Mouse (Mus musculus): ENCODE measurements around the gene Egflam.
A peak's percentile ranks its signal among the peaks of the same experiment; 100 is the strongest.

The Egflam gene

DNA sequence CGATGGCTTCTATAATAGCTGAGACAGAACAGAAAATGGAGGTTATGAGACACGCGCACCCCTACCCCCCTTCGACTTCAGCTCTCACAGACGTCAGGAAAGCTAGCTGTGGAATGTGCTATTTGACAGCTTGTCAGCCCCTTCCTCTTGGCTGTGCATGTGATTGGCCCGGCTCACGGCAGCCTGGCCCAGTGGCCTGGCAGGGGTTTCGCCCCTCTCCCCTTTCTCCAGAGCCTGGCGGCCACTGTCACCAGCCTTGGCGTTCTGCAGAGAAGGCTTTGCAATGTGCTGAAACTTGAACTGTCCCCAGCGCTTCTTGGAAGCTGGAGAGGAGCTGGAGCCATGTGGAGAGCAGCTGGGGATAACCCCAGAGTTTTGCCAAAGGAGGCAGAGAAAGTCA, 175.4 kb downstream of the Egflam start:
- no peak for DNase-seq (ENCODE audit: low spot score in 2 of 2)

GRCm38 (mm10) chr15:7217273-7217598, 181.0 kb downstream of the Egflam start:
- DNase-seq (ENCODE audit: low spot score in 2 of 2) = no peak

- DNase-seq (ENCODE audit: low spot score in 2 of 2) = no peak
These were observed 181.5 kb downstream of the Egflam start for GRCm38 (mm10) chr15:7216581-7217272.

DNA sequence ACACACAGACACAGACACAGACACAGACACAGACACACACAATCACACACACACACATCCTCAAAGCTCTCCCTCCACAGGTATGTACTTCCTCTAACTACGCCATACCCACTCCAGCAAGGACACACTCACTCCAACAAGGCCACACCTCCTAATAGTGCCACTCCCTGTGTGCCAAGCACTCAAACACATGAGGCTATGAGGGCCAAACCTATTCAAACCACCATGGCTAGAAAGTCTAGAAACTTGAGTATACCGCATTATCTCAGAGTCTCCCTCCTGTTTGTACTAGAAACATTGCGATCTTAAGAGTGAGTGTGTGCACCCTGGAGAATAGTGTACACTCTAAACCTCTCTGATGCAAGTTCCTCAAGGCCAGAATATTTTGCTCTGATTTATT, 182.3 kb downstream of the Egflam start:
- no peak for DNase-seq (ENCODE audit: low spot score in 2 of 2)

DNA sequence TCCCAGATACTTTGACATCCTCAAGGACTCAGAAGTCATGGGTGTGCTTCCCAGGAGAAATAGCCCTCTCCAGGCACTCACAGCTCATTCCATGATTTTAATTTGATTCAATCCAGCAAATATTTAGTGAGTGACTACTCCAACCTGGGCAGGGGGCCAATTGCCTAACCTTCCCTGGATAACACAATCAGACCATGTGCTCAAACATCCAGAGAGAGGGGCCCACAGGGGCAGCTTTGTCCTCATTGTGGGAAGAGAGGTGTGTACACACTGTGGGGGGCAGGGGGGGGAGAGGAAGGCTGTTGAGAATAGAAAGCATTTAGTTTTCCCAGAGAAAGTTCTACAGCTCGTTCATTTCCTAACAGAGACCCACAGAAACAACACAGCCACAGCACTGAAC, 184.5 kb downstream of the Egflam start:
- no peak for DNase-seq (ENCODE audit: low spot score in 2 of 2)

GRCm38 (mm10) chr15:7208180-7208579, 190.0 kb downstream of the Egflam start:
- DNase-seq (ENCODE audit: low spot score in 2 of 2) = no peak

DNA sequence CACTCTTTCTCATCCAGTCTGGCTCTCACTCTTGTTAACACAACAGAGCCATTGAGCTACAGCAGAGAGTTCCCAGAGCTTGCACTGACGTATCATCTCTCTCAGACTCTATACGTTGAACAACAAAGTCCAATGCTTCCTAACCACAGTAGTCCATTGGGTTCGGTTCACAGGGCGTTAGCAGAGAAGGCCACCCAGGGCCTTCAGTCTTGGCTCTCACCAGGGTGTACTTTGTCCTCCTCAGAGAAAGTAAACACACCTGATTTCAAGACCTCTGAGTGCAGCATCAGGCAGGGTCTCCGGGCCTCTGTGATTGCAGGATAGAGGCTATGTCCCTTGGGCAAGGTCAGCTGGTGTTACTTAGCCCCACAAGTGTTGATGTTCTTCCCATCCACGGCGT, 190.9 kb downstream of the Egflam start:
- no peak for DNase-seq (ENCODE audit: low spot score in 2 of 2)

GRCm38 (mm10) chr15:7206110-7206509, 192.1 kb downstream of the Egflam start:
- DNase-seq (ENCODE audit: low spot score in 2 of 2) = no peak

- DNase-seq (ENCODE audit: low spot score in 2 of 2) = no peak
These were observed 193.3 kb downstream of the Egflam start for GRCm38 (mm10) chr15:7204917-7205316.

GRCm38 (mm10) chr15:7203606-7204330, 194.4 kb downstream of the Egflam start:
- no peak for DNase-seq (ENCODE audit: low spot score in 2 of 2)

- no peak for DNase-seq (ENCODE audit: low spot score in 2 of 2)
These were observed 195.2 kb downstream of the Egflam start for GRCm38 (mm10) chr15:7202981-7203380.

DNA sequence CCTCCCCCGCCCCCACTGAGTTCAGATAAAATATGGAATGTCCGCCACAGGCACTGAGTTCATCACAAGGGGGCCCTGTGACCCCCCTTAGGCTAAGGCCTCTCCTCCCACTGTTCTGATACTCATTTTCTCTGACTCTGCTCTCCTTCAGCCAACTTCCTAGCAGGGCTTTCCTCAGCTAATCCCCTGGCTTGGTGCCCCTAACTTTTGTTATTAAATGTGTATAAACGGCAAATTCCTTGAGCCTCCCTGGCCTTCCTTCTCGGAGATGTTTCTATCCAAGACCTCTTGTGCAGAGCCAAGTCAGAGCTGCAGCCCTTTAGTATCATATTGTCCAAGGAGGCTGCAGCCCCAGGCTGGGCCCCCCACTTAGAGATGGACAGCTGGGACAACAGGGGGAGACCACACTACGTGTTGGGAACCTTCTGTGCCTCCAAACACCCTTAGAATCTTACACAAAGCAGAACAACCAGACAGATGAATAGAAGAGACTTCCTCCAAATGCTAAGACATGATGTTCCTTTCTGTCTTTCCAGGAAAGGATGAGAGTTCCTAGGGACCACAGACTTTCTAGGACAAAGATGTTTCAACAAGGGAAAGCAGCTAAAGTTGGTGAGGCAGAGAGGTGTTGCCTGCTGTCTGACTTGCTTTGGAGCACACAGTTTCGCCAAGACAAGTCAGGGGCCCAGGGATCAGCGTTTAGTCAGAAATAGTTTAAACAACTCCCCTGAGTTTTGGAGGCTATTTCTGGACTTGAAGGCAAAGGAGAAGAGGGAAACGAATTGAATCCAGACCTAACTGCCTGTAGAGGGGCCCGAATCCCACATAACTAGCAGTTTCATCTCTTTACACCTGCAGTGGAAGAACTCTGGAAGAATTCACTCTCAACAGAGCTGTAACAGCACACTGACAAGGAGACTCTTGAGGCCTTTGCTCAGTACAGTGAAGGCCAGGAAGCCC, 196.5 kb downstream of the Egflam start:
- no peak for DNase-seq (ENCODE audit: low spot score in 2 of 2)

DNA sequence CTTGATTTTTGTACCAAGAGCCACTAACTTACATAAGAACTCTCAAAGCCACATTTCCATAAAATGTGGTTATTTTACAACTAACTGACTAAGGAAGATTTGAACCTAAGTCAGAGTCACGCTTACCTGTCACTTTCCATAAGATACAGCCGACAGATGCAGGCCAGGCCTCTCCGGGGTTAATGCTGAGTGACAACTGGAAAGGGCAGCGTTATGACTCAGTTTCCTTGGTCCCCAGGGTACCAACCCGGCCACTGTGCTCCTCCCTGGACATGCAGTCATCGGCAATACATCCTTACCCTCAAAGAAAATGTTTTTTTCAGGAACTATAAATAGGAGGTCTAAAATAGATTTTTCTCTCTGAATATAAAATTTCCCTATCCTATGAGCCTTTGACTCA, 197.9 kb downstream of the Egflam start:
- DNase-seq (ENCODE audit: low spot score in 2 of 2) = no peak

DNA sequence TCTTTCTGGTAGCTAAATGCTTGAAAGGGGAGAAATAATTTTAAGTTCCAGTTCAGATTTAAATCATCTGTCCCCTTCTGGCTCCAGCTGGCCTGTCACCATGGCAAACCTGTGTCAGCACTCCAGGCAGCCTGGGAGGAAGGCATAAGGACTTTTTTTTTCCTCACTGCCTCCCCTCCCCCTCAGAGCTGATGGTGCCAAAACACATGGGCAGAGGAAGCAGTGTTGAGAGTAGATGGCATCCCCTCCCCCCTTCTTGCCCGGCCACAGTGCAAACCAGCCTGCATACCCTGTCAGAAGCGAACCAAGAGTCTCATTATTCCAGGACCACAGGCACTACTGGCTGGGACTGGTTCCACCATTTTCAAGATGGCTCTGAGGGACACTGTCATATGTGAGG, 199.4 kb downstream of the Egflam start:
- peak; percentile 45 to 68 for DNase-seq (ENCODE audit: low spot score in 2 of 2)

DNA sequence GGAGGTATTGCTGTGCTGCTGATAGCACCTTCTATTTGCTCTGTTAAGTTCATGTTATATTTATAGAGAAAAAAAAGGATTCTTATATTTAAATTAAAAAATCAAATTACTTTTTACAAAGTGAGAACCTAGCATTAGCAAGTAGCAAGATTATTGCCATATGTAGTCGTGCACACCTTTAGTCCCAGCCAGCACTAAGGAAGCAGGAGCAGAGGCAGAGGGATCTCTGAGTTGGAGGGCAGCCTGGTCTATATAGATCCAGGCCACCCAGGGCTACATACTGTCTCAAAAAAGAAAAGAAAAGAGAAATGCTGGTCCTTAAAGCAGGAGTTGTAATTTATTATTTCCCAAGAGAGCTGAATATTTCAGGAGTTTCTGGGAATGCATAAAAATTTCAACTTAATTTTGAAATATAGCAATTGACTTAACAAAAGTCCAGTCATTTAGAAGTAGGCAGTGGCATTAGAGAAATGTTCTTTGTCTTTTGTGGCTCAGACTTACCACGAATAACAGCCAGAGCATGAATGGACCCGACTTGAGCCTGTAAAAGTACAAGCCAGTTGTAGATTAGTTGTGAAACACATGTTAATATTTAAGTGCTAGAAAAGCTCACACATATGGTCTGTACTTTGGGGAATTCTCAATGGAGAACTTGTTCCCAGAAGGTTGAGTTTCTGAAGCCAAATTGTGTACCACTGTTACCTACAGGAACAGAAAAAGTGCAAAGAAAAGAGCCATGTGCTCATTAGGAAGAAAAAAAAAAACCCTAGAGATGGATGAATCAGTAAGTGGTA, 200.3 kb downstream of the Egflam start:
- DNase-seq (ENCODE audit: low spot score in 2 of 2) = no peak

DNA sequence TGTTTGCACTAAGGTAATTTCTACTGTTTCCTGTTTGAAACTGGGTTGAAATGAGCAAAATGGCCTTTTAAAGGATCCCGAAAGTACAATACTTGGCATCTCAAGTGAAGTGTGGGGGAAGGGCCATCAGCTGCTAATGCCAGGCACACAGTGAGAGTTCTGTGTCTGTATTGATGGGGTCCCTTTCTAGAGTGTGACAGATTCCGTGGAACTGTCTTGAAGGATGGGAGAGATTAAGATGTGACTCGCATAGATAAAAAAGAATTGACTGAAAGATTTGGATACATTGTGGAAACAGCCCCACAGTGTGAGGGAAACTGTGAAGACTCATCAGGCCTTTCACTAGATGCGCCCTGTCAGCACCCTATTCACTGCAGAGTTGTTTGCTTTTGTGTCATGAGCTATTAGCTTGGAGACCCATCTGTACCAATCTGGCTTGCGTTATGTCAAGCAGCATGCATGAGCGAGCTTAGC, 203.4 kb downstream of the Egflam start:
- no peak for DNase-seq (ENCODE audit: low spot score in 2 of 2)

GRCm38 (mm10) chr15:7194147-7194720, 204.0 kb downstream of the Egflam start:
- no peak for DNase-seq (ENCODE audit: low spot score in 2 of 2)

GRCm38 (mm10) chr15:7192582-7192981, 205.6 kb downstream of the Egflam start:
- no peak for DNase-seq (ENCODE audit: low spot score in 2 of 2)

- DNase-seq (ENCODE audit: low spot score in 2 of 2) = no peak
These were observed 207.1 kb downstream of the Egflam start for GRCm38 (mm10) chr15:7191074-7191473.

DNA sequence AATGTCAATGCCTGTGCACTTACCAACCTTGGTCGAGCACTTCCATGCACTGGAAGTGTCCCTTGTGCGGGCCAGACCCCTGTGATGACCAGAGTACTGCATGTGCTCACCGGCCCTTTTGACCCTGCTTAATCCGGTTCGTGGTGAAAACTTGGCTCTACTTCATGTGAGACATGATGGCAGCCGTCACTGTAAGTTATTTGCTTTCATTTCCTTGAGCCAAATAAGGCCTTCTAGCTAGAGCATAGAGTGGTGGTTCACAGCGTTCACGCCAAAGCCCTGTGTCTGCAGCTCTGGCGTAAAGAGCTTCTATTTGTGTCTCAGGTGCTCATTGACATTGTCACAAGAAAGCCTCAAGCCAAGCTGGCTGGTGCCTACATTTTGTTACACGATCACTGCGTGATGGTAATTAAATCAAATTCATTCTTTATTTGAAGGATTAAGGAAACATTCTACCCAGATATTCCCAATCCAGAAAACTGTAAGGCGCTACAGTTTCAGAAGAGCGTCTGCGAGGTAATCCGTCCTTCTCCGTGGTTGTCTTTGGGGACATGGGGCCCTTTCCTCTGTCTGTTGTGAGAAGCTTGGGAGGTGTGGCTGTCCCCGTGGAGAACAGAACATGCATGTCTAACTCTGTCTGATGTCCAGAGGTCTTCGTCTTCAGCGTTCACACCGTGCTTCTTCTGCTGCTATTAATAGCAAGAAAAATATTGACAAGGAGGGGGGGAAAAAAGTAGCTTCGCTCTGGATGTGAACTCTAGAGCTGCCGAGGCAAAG, 208.3 kb downstream of the Egflam start:
- DNase-seq (ENCODE audit: low spot score in 2 of 2) = no peak

Data from frontal cortex, postnatal 10 days (tissue).